Mouse (Mus musculus): ENCODE results near the gene Tmed2.
"Not testable (repeated sequence)": the region's sequence is repeated elsewhere in the genome, so short reads cannot be mapped to it uniquely, and the experiment has no call there.

Gene Tmed2

GRCm38 (mm10) chr5:124528791-124529190 is 11.7 kb upstream of the Tmed2 start:
- no peak for DNase-seq (ENCODE audit: low read depth)

- DNase-seq (ENCODE audit: low read depth), result no peak
Measured at GRCm38 (mm10) chr5:124529191-124529651, 11.3 kb upstream of the Tmed2 start.

- no peak for DNase-seq (ENCODE audit: low read depth)
Measured at GRCm38 (mm10) chr5:124529697-124530096, 10.8 kb upstream of the Tmed2 start.

GRCm38 (mm10) chr5:124530655-124531582 is 9.6 kb upstream of the Tmed2 start, which contains the start of gene Rilpl1:
Gene Rilpl1, minus strand, starts transcription at chr5:124531391.
- peak; percentile 68 for DNase-seq (ENCODE audit: low read depth)

GRCm38 (mm10) chr5:124531583-124531930 is 8.9 kb upstream of the Tmed2 start:
- DNase-seq (ENCODE audit: low read depth), result no peak

- DNase-seq (ENCODE audit: low read depth), result no peak
Measured at GRCm38 (mm10) chr5:124532451-124532850, 8.0 kb upstream of the Tmed2 start.

GRCm38 (mm10) chr5:124535016-124535415 is 5.5 kb upstream of the Tmed2 start:
- DNase-seq (ENCODE audit: low read depth), result no peak

- DNase-seq (ENCODE audit: low read depth), result peak; percentile 45
Measured at GRCm38 (mm10) chr5:124536776-124537175, 3.7 kb upstream of the Tmed2 start.

- DNase-seq (ENCODE audit: low read depth), result peak; percentile 89
Measured at GRCm38 (mm10) chr5:124538813-124539792, 1.4 kb upstream of the Tmed2 start.

- DNase-seq (ENCODE audit: low read depth), result no peak
Measured at GRCm38 (mm10) chr5:124539905-124540304, 590 bp upstream of the Tmed2 start.

- DNase-seq (ENCODE audit: low read depth), result peak; percentile 74
Measured at GRCm38 (mm10) chr5:124540905-124541601, 558 bp downstream of the Tmed2 start.

- DNase-seq (ENCODE audit: low read depth), result no peak
Measured at GRCm38 (mm10) chr5:124541602-124541973, 1.1 kb downstream of the Tmed2 start.

GRCm38 (mm10) chr5:124550737-124551136 is 10.2 kb downstream of the Tmed2 start:
- DNase-seq (ENCODE audit: low read depth), result not testable (repeated sequence)

GRCm38 (mm10) chr5:124551349-124552093 is 11.0 kb downstream of the Tmed2 start:
- DNase-seq (ENCODE audit: low read depth), result peak; percentile 43

GRCm38 (mm10) chr5:124552094-124552472 is 11.6 kb downstream of the Tmed2 start:
- DNase-seq (ENCODE audit: low read depth), result no peak

GRCm38 (mm10) chr5:124552558-124553307 is 12.2 kb downstream of the Tmed2 start, which contains the start of gene Ddx55:
Gene Ddx55, plus strand, starts transcription at chr5:124552864.
- peak; percentile 95 for DNase-seq (ENCODE audit: low read depth)

- DNase-seq (ENCODE audit: low read depth), result no peak
Measured at GRCm38 (mm10) chr5:124553607-124554006, 13.1 kb downstream of the Tmed2 start.

- no peak for DNase-seq (ENCODE audit: low read depth)
Measured at GRCm38 (mm10) chr5:124555145-124555544, 14.7 kb downstream of the Tmed2 start.

- no peak for DNase-seq (ENCODE audit: low read depth)
Measured at GRCm38 (mm10) chr5:124571068-124571467, 30.6 kb downstream of the Tmed2 start.

GRCm38 (mm10) chr5:124575467-124575866 is 35.0 kb downstream of the Tmed2 start:
- no peak for DNase-seq (ENCODE audit: low read depth)

All from naive thymus-derived CD4-positive, alpha-beta T cell, adult 2 months (primary cell).